Mouse (Mus musculus) spleen, adult 2 months (tissue): Measurements from ENCODE around the gene Il27ra.

ENCODE experiments used
- CTCF ChIP-seq: fragments of 200-500 bp; IDR thresholded peaks from 2 replicates; pipeline ENCODE4 v1.5.1; 2011; ENCODE audit warnings: mild to moderate bottlenecking, inconsistent platforms; ENCODE audit not compliant: insufficient read depth, insufficient read length, insufficient replicate concordance; ENCODE audit errors: extremely low read depth
- POLR2A ChIP-seq: fragments of 200-500 bp; IDR thresholded peaks from 2 replicates; pipeline ENCODE4 v1.6.1; 2011; ENCODE audit warnings: low read depth, low read length, inconsistent platforms

DNA sequence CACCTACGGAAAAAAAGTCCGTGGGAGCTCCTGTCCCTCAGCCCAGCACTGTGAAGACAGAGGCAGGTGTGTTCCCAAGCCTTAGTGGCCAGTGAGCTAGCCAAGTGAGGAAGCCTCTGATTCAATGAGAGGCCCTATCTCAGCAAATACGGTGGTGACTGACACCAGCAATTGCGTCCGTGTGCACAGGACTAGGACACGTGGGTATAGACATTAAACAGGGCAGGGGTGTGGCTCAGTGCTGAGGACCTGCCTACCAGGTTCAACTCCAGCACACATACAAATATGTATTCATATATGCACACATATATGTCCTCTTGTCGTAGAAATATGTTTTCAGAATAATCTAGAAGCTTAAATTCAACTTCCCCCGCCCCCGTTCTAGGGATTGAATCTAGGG, 22.7 kb downstream of the Il27ra start:
- no peak for TF ChIP-seq CTCF
- TF ChIP-seq POLR2A: no peak
